Mouse (Mus musculus): ENCODE data around the gene Uap1. TPM values are rescaled to one million over a fixed set of nuclear protein-coding genes. Genes with fewer than 3 reads are reported as not detected.

Uap1 gene
- total and polyA plus RNA-seq, 2 experiments from 2014 or later, result 48.5 to 58.0 TPM

GRCm38 (mm10) chr1:170167781-170168180 lies 7.0 kb downstream of the Uap1 start:
- Histone ChIP-seq H3K36me3 (ENCODE audit: insufficient read depth) (peaks cover 11% of the 10 kb centered on the region; the same call in 1 of the 2 replicates), H3K4me3 (ENCODE audit: low read depth, low read length) (no peak overlapping the region), H3K9ac (no peak overlapping the region), H3K9me3 (ENCODE audit: low read length) (no peaks in the 10 kb centered on the region), H3K27ac (ENCODE audit: low read depth, low read length) (no peak overlapping the region), H3K4me1 (ENCODE audit: insufficient read depth) (no peaks in the 10 kb centered on the region), H3K4me2 (ENCODE audit: low read depth) (no peak overlapping the region), H3K27me3 (ENCODE audit: insufficient read depth, low read length) (no peaks in the 10 kb centered on the region)
- 93% methylated on average over 6 of the region's 6 CpGs for WGBS
- TF ChIP-seq CTCF (IDR thresholded peaks at IDR 0.05; ENCODE audit: low read depth), result no peak
- ATAC-seq (no peak), DNase-seq (no peak)

GRCm38 (mm10) chr1:170164913-170165312 lies 9.8 kb downstream of the Uap1 start:
- Histone ChIP-seq H3K4me2 (ENCODE audit: low read depth) (no peak overlapping the region), H3K9me3 (ENCODE audit: low read length) (no peaks in the 10 kb centered on the region), H3K4me3 (ENCODE audit: low read depth, low read length) (no peak overlapping the region), H3K27ac (ENCODE audit: low read depth, low read length) (no peak overlapping the region), H3K27me3 (ENCODE audit: insufficient read depth, low read length) (no peaks in the 10 kb centered on the region), H3K36me3 (ENCODE audit: insufficient read depth) (peaks cover 18% of the 10 kb centered on the region), H3K4me1 (ENCODE audit: insufficient read depth) (no peaks in the 10 kb centered on the region), H3K9ac (no peak overlapping the region)
- no peak for TF ChIP-seq CTCF (IDR thresholded peaks at IDR 0.05; ENCODE audit: low read depth)
- ATAC-seq (no peak), DNase-seq (no peak)
- WGBS, result 90% methylated on average over 3 of the region's 3 CpGs

GRCm38 (mm10) chr1:170164053-170164614 lies 10.6 kb downstream of the Uap1 start:
- TF ChIP-seq CTCF (IDR thresholded peaks at IDR 0.05; ENCODE audit: low read depth), result no peak
- no peak overlapping the region for H3K4me3 ChIP-seq (ENCODE audit: low read depth, low read length)
- H3K9me3 ChIP-seq (ENCODE audit: low read length), result no peaks in the 10 kb centered on the region
- H3K4me1 ChIP-seq (ENCODE audit: insufficient read depth), result no peaks in the 10 kb centered on the region
- ATAC-seq (no peak), DNase-seq (no peak)
- H3K9ac ChIP-seq, result no peak overlapping the region
- H3K4me2 ChIP-seq (ENCODE audit: low read depth), result no peak overlapping the region
- no peaks in the 10 kb centered on the region for H3K27me3 ChIP-seq (ENCODE audit: insufficient read depth, low read length)
- WGBS, result 85% methylated on average over 2 of the region's 2 CpGs
- peaks cover 18% of the 10 kb centered on the region for H3K36me3 ChIP-seq (ENCODE audit: insufficient read depth)
- no peak overlapping the region for H3K27ac ChIP-seq (ENCODE audit: low read depth, low read length)

GRCm38 (mm10) chr1:170163398-170163943 lies 11.3 kb downstream of the Uap1 start:
- no peak for ATAC-seq
- H3K4me2 ChIP-seq (ENCODE audit: low read depth), result no peak overlapping the region
- H3K9me3 ChIP-seq (ENCODE audit: low read length), result no peaks in the 10 kb centered on the region
- no peaks in the 10 kb centered on the region for H3K4me1 ChIP-seq (ENCODE audit: insufficient read depth)
- H3K9ac ChIP-seq, result no peak overlapping the region
- TF ChIP-seq CTCF (IDR thresholded peaks at IDR 0.05; ENCODE audit: low read depth), result no peak
- WGBS, result 80% methylated on average over 3 of the region's 3 CpGs
- peaks cover 18% of the 10 kb centered on the region for H3K36me3 ChIP-seq (ENCODE audit: insufficient read depth)
- no peaks in the 10 kb centered on the region for H3K27me3 ChIP-seq (ENCODE audit: insufficient read depth, low read length)
- no peak overlapping the region for H3K4me3 ChIP-seq (ENCODE audit: low read depth, low read length)
- DNase-seq, result no peak
- no peak overlapping the region for H3K27ac ChIP-seq (ENCODE audit: low read depth, low read length)

GRCm38 (mm10) chr1:170161852-170162251 lies 12.9 kb downstream of the Uap1 start:
- TF ChIP-seq CTCF (IDR thresholded peaks at IDR 0.05; ENCODE audit: low read depth), result no peak
- no peaks in the 10 kb centered on the region for H3K4me1 ChIP-seq (ENCODE audit: insufficient read depth)
- 86% methylated on average over 6 of the region's 6 CpGs for WGBS
- H3K27ac ChIP-seq (ENCODE audit: low read depth, low read length), result no peak overlapping the region
- peaks cover 27% of the 10 kb centered on the region for H3K36me3 ChIP-seq (ENCODE audit: insufficient read depth)
- no peak overlapping the region for H3K4me2 ChIP-seq (ENCODE audit: low read depth)
- H3K9ac ChIP-seq, result no peak overlapping the region
- DNase-seq (no peak), ATAC-seq (no peak)
- no peak overlapping the region for H3K4me3 ChIP-seq (ENCODE audit: low read depth, low read length)
- no peaks in the 10 kb centered on the region for H3K9me3 ChIP-seq (ENCODE audit: low read length)
- H3K27me3 ChIP-seq (ENCODE audit: insufficient read depth, low read length), result no peaks in the 10 kb centered on the region

- no peak for DNase-seq
- H3K4me1 ChIP-seq (ENCODE audit: insufficient read depth), result no peaks in the 10 kb centered on the region
- no peak for ATAC-seq
- no peak for TF ChIP-seq CTCF (IDR thresholded peaks at IDR 0.05; ENCODE audit: low read depth)
- H3K36me3 ChIP-seq (ENCODE audit: insufficient read depth), result peaks cover 16% of the 10 kb centered on the region
- no peaks in the 10 kb centered on the region for H3K9me3 ChIP-seq (ENCODE audit: low read length)
- H3K27ac ChIP-seq (ENCODE audit: low read depth, low read length), result no peak overlapping the region
- no peaks in the 10 kb centered on the region for H3K27me3 ChIP-seq (ENCODE audit: insufficient read depth, low read length)
- no peak overlapping the region for H3K4me2 ChIP-seq (ENCODE audit: low read depth)
- H3K4me3 ChIP-seq (ENCODE audit: low read depth, low read length), result no peak overlapping the region
- no peak overlapping the region for H3K9ac ChIP-seq
- WGBS, result 59% methylated on average over 3 of the region's 3 CpGs
Observed at GRCm38 (mm10) chr1:170160397-170160938, 14.3 kb downstream of the Uap1 start.

DNA sequence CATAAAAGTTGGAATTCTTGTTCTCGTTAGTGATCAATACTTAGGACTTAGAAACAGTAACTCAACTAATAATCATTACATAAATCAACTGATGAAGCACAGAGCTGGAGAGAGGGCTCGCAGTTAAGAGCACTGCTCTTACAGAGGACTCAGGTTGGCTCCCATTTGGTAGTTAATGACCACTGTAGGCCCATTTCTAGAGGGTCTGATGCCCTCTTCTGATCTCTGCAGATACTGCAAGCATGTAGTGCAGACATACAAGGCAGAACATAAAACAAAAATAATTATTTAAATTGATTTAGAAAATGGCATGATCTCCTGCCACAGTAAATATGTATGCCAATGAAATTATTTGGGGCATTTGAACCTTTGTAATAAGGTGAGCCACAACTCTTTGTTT lies 15.1 kb downstream of the Uap1 start:
- peak; percentile 28; the same call in 1 of the 2 replicates for TF ChIP-seq CTCF (IDR thresholded peaks at IDR 0.05; ENCODE audit: low read depth)
- Histone ChIP-seq H3K27me3 (ENCODE audit: insufficient read depth, low read length) (no peaks in the 10 kb centered on the region), H3K9me3 (ENCODE audit: low read length) (no peaks in the 10 kb centered on the region), H3K4me3 (ENCODE audit: low read depth, low read length) (no peak overlapping the region), H3K9ac (no peak overlapping the region), H3K4me2 (ENCODE audit: low read depth) (no peak overlapping the region), H3K4me1 (ENCODE audit: insufficient read depth) (no peaks in the 10 kb centered on the region), H3K36me3 (ENCODE audit: insufficient read depth) (peaks cover 16% of the 10 kb centered on the region), H3K27ac (ENCODE audit: low read depth, low read length) (no peak overlapping the region)
- no peak for DNase-seq
- WGBS, result 87% methylated on average over 2 of the region's 2 CpGs
- ATAC-seq, result no peak
